Comparison of ENCODE assay signal across 9 mouse cellular contexts in the genomic region with DNA sequence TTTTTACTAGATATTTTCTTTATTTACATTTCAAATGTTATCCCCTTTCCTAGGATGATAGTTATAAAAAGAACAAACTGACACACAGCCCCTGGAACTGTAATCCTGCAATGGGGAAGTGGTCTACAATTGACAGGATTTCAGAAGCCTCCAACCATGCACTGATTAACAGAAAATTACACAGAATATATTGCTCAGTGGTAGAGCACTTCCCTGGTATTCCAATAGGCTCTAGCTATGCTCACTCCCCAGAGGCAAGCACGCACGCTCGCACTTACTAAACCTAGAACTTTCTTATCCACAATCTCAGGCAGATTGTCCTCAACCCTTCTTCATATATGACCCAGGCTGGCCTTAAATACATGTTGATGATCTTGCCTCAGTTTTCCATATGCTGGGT. TPM values are rescaled to one million over a fixed set of nuclear protein-coding genes. Genes with fewer than 3 reads are reported as not detected.
DNase-seq lines count a peak whose midpoint lies in the region; ATAC-seq and TF ChIP-seq lines count a peak whose summit lies in the region.
"Had no signal": no experiment of that assay in that cellular context is flagged by ENCODE, and none has a peak within 500 bp of the region (broad histone marks: within the 10 kb centered on the region; RNA-seq: fewer than 3 reads in every experiment).

No protein-coding gene starts in this region.

- peaks cover under 1% of the 10 kb centered on the region; the same call in 1 of the 2 replicates for H3K4me1 ChIP-seq in kidney, adult 2 months (ENCODE audit: control insufficient read depth, insufficient read depth, low read length)
- H3K4me1 ChIP-seq in hindbrain, embryonic 13.5 days (replicated peaks): peaks cover 20% of the 10 kb centered on the region
- peaks cover 20% of the 10 kb centered on the region for H3K4me1 ChIP-seq in midbrain, embryonic 13.5 days (replicated peaks)

- no peaks in the 10 kb centered on the region for H3K9me3 ChIP-seq in hindbrain, embryonic 13.5 days
- no peaks in the 10 kb centered on the region for H3K9me3 ChIP-seq in midbrain, embryonic 13.5 days

- peak overlapping the region; percentile 30; the same call in 1 of the 2 replicates for H3K27ac ChIP-seq in kidney, adult 2 months (ENCODE audit: insufficient read depth, low read depth, low read length)
- H3K27ac ChIP-seq in hindbrain, embryonic 13.5 days: peak overlapping the region; percentile 90
- H3K27ac ChIP-seq in midbrain, embryonic 13.5 days: peak overlapping the region; percentile 83

- peak; percentile 75 for ATAC-seq in hindbrain, embryonic 13.5 days (ENCODE audit: low FRiP score)
- peak; percentile 67 for ATAC-seq in midbrain, embryonic 13.5 days
- ATAC-seq in megakaryocyte-erythroid progenitor cell, adult 5-6 weeks (replicated peaks; ENCODE audit: low FRiP score, low TSS enrichment, poor library complexity, severe bottlenecking): no peak

- TF ChIP-seq CTCF in kidney, adult 2 months (conservative IDR thresholded peaks at IDR 0.05; ENCODE audit: insufficient read depth, insufficient read length, low read depth, low read length): no peak

- DNase-seq in kidney, adult 2 months: no peak
- no peak for DNase-seq in kidney, adult 8-10 months
- DNase-seq in brain, embryonic 18.5 days (ENCODE audit: low read depth, low spot score): peak; percentile 8
- DNase-seq in gastrocnemius, adult 8-10 months (ENCODE audit: low spot score in 2 of 2): no peak
- DNase-seq in adrenal gland, postnatal 10 days: no peak

- no peak for TF ChIP-seq POLR2A in kidney, adult 2 months (IDR thresholded peaks at IDR 0.05; ENCODE audit: low read depth, low read length)

- no peaks in the 10 kb centered on the region for H3K36me3 ChIP-seq in kidney, adult 2 months (ENCODE audit: control insufficient read depth, insufficient read depth, low read length)
- H3K36me3 ChIP-seq in hindbrain, embryonic 13.5 days: no peaks in the 10 kb centered on the region
- no peaks in the 10 kb centered on the region for H3K36me3 ChIP-seq in midbrain, embryonic 13.5 days

- H3K4me3 ChIP-seq in kidney, adult 2 months (ENCODE audit: insufficient read depth, low read depth, low read length): peak overlapping the region; percentile 74
- peak overlapping the region; percentile 61 for H3K4me3 ChIP-seq in hindbrain, embryonic 13.5 days
- H3K4me3 ChIP-seq in midbrain, embryonic 13.5 days (replicated peaks): peak overlapping the region; percentile 82

- 75% methylated on average over 3 of the region's 3 CpGs for WGBS in kidney, adult 2 months
- 63% methylated on average over 3 of the region's 3 CpGs for WGBS in hindbrain, embryonic 13.5 days
- 64% methylated on average over 3 of the region's 3 CpGs for WGBS in midbrain, embryonic 13.5 days

- no peaks in the 10 kb centered on the region for H3K27me3 ChIP-seq in kidney, adult 2 months (replicated peaks; ENCODE audit: control insufficient read depth, insufficient read depth, low read length)
- no peaks in the 10 kb centered on the region for H3K27me3 ChIP-seq in hindbrain, embryonic 13.5 days
- H3K27me3 ChIP-seq in midbrain, embryonic 13.5 days: no peaks in the 10 kb centered on the region

- H3K4me2 ChIP-seq in hindbrain, embryonic 13.5 days: peak overlapping the region; percentile 81
- peak overlapping the region; percentile 79 for H3K4me2 ChIP-seq in midbrain, embryonic 13.5 days (replicated peaks)

- peak overlapping the region; percentile 87 for H3K9ac ChIP-seq in hindbrain, embryonic 13.5 days
- peak overlapping the region; percentile 92 for H3K9ac ChIP-seq in midbrain, embryonic 13.5 days (replicated peaks)

RNA-seq across cellular contexts. Expression of gene Mfsd14b, which starts 0.5 kb away (rescaled TPM):
- polyA plus RNA-seq in kidney, adult 2 months (2012; rRNA removed): 15.0 and 15.6 TPM in 2 replicates
- polyA plus RNA-seq in hindbrain, embryonic 13.5 days (2015; fragmentation: Nextera tagmentation; extraction: Ambion mirVana): 30.5 and 30.6 TPM in 2 replicates
- polyA plus RNA-seq in midbrain, embryonic 13.5 days (2015; fragmentation: Nextera tagmentation; extraction: Ambion mirVana): 27.4 and 31.3 TPM in 2 replicates
- total RNA-seq in gastrocnemius, adult 8-10 months (2022): 1 to 10 TPM; 6.2 to 7.8 (median 6.6) TPM
- total RNA-seq in megakaryocyte-erythroid progenitor cell, adult 5-6 weeks (2014; fragmentation: Nextera tagmentation): 48.1 and 54.7 TPM in 2 replicates
- total RNA-seq in megakaryocyte-erythroid progenitor cell, adult 5-6 weeks (2017): 104 and 116 TPM in 2 replicates
- total RNA-seq in adrenal gland, postnatal 10 days (2021): 10 to 100 TPM; 45.3 to 48.8 TPM

RNA-seq across cellular contexts. Expression of gene Olfr465-ps1, which starts 24.6 kb away (rescaled TPM):
- not detected in 2 replicates for polyA plus RNA-seq in kidney, adult 2 months (2012; rRNA removed)
- not detected in 2 replicates for polyA plus RNA-seq in hindbrain, embryonic 13.5 days (2015; fragmentation: Nextera tagmentation; extraction: Ambion mirVana)
- not detected in 2 replicates for polyA plus RNA-seq in midbrain, embryonic 13.5 days (2015; fragmentation: Nextera tagmentation; extraction: Ambion mirVana)
- total RNA-seq in gastrocnemius, adult 8-10 months (2022): not detected
- not detected in 2 replicates for total RNA-seq in megakaryocyte-erythroid progenitor cell, adult 5-6 weeks (2014; fragmentation: Nextera tagmentation)
- not detected in 2 replicates for total RNA-seq in megakaryocyte-erythroid progenitor cell, adult 5-6 weeks (2017)
- total RNA-seq in adrenal gland, postnatal 10 days (2021): not detected
- total RNA-seq: neutrophil, adult 5-6 weeks had no signal

RNA-seq across cellular contexts. Expression of gene Olfr466, which starts 36.8 kb away (rescaled TPM):
- polyA plus RNA-seq in kidney, adult 2 months (2012; rRNA removed): not detected in 2 replicates
- polyA plus RNA-seq in hindbrain, embryonic 13.5 days (2015; fragmentation: Nextera tagmentation; extraction: Ambion mirVana): not detected in 2 replicates
- polyA plus RNA-seq in midbrain, embryonic 13.5 days (2015; fragmentation: Nextera tagmentation; extraction: Ambion mirVana): not detected in 2 replicates
- not detected for total RNA-seq in gastrocnemius, adult 8-10 months (2022)
- not detected in 2 replicates for total RNA-seq in megakaryocyte-erythroid progenitor cell, adult 5-6 weeks (2014; fragmentation: Nextera tagmentation)
- not detected in 2 replicates for total RNA-seq in megakaryocyte-erythroid progenitor cell, adult 5-6 weeks (2017)
- not detected for total RNA-seq in adrenal gland, postnatal 10 days (2021)
- total RNA-seq: neutrophil, adult 5-6 weeks had no signal

Comparison
In these comparisons a context has a peak if more than half of its experiments do, and no peak if none do; other contexts are left out.
1. H3K27ac ChIP-seq: peak in every context shown above with its lines; median percentile 90 in hindbrain, embryonic 13.5 days; 83 in midbrain, embryonic 13.5 days; 30 in kidney, adult 2 months.
2. RNA of gene Mfsd14b, which starts 0.5 kb away (total RNA-seq): 48.1 to 116 TPM in megakaryocyte-erythroid progenitor cell, adult 5-6 weeks and 45.3 to 48.8 TPM in adrenal gland, postnatal 10 days; 6.2 to 7.8 TPM in gastrocnemius, adult 8-10 months; every median in the first group is over 4 times any median in the second.
3. Peak in every context shown above with its lines, with median percentiles within 50 percentile points of each other: H3K4me3 ChIP-seq.